Mouse (Mus musculus): ENCODE measurements around the gene Gm16253. TPM values are rescaled to one million over a fixed set of nuclear protein-coding genes. Genes with fewer than 3 reads are reported as not detected.

The Gm16253 gene
- polyA plus RNA-seq, 1 experiment from 2014 or later = 0.68 TPM

DNA sequence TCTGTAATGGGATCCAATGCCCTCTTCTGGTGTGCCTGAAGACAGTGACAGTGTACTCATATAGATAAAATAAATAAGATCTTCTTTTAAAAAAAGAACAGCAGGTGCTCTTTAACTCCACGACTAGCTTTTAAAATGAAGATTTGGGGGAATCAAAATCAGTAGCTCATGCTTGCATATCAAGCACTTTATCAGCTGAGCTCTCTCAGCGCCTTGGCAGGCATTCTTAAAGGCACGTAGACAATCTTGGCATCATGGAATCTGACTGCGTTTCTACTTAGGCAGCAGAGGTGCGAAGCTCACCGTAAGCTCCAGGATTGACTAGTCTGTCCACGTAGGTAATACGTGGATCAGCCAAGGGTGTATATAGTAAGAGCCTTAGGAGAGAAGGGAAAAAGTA is 34.2 kb upstream of the Gm16253 start:
- no peak overlapping the region for H3K27ac ChIP-seq (replicated peaks in 1 of 2; ENCODE audit: control insufficient read depth in 1 of 2, insufficient read depth in 1 of 2, low read depth in 2 of 2, low read length in 2 of 2)
- 66% methylated on average over 8 of the region's 8 CpGs for WGBS
- ATAC-seq (ENCODE audit: insufficient number of reproducible peaks, insufficient read depth, low FRiP score, low read depth) = no peak
- no peak overlapping the region for H3K4me3 ChIP-seq (ENCODE audit: control insufficient read depth in 1 of 2, insufficient read depth in 1 of 2, low read depth in 1 of 2, low read length in 2 of 2)
- no peak overlapping the region for H3K4me2 ChIP-seq (ENCODE audit: low read length)
- peaks cover 0 to under 1% of the 10 kb centered on the region in 2 experiments; a peak in 1 of 4 replicates for H3K4me1 ChIP-seq (ENCODE audit: control insufficient read depth in 2 of 2, insufficient read depth in 2 of 2, low read length in 2 of 2)
- H3K9me3 ChIP-seq (ENCODE audit: control insufficient read depth, low read length) = no peaks in the 10 kb centered on the region
- H3K27me3 ChIP-seq (ENCODE audit: control insufficient read depth, insufficient read depth, low read length) = no peaks in the 10 kb centered on the region; the same call in 1 of the 2 replicates
- no peaks in the 10 kb centered on the region for H3K36me3 ChIP-seq (ENCODE audit: control insufficient read depth, insufficient read depth, low read length)
- H3K9ac ChIP-seq (ENCODE audit: low read length) = no peak overlapping the region

DNA sequence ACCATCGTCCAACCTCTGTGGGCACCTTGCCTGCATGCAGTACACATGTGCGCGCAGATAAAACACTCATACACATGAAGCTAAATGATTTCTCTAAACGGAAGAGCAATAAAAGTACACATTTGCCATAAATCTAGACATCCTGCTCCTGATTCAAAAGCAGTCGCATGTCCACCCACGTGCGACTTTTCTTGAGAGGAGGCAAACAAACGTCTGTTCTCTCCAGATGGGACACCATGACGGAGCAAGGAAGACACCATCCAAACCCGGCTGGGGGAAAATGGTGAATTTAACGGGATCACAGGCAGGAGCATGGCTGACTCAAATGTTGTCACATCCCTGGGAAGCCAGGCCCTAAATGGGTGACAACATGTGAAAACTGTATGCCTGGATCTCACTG is 33.4 kb upstream of the Gm16253 start:
- Histone ChIP-seq H3K9ac (ENCODE audit: low read length) (no peak overlapping the region), H3K36me3 (ENCODE audit: control insufficient read depth, insufficient read depth, low read length) (no peaks in the 10 kb centered on the region), H3K4me3 (ENCODE audit: control insufficient read depth in 1 of 2, insufficient read depth in 1 of 2, low read depth in 1 of 2, low read length in 2 of 2) (no peak overlapping the region), H3K4me2 (ENCODE audit: low read length) (no peak overlapping the region), H3K27me3 (ENCODE audit: control insufficient read depth, insufficient read depth, low read length) (no peaks in the 10 kb centered on the region; the same call in 1 of the 2 replicates), H3K4me1 (ENCODE audit: control insufficient read depth in 2 of 2, insufficient read depth in 2 of 2, low read length in 2 of 2) (peaks cover 0 to 3% of the 10 kb centered on the region in 2 experiments; a peak in 1 of 4 replicates), H3K9me3 (ENCODE audit: control insufficient read depth, low read length) (no peaks in the 10 kb centered on the region), H3K27ac (replicated peaks in 1 of 2; ENCODE audit: control insufficient read depth in 1 of 2, insufficient read depth in 1 of 2, low read depth in 2 of 2, low read length in 2 of 2) (no peak overlapping the region)
- WGBS = 79% methylated on average over 11 of the region's 11 CpGs
- no peak for ATAC-seq (ENCODE audit: insufficient number of reproducible peaks, insufficient read depth, low FRiP score, low read depth)

DNA sequence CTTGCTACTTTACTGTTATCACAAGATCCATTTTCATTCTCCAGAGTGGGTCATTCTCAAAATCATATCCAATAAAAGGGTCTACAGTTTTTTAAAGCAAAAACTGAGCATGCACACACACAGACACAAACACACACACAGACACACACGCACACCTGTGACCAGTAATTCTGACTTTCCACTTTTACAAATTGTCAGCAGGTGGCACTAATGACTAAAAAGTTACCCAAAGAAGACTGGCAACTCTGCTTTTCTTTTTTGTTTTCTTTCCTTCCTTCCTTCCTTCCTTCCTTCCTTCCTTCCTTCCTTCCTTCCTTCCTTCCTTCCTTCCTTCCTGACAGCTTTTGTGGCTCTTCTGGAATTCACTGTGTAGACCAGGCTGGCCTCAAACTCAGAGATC is 31.2 kb upstream of the Gm16253 start:
- Histone ChIP-seq H3K9me3 (ENCODE audit: control insufficient read depth, low read length) (no peaks in the 10 kb centered on the region), H3K27me3 (ENCODE audit: control insufficient read depth, insufficient read depth, low read length) (no peaks in the 10 kb centered on the region; the same call in 1 of the 2 replicates), H3K4me2 (ENCODE audit: low read length) (no peak overlapping the region), H3K9ac (ENCODE audit: low read length) (no peak overlapping the region), H3K36me3 (ENCODE audit: control insufficient read depth, insufficient read depth, low read length) (no peaks in the 10 kb centered on the region), H3K4me1 (ENCODE audit: control insufficient read depth in 2 of 2, insufficient read depth in 2 of 2, low read length in 2 of 2) (peaks cover 7 to 13% of the 10 kb centered on the region in 2 experiments), H3K27ac (replicated peaks in 1 of 2; ENCODE audit: control insufficient read depth in 1 of 2, insufficient read depth in 1 of 2, low read depth in 2 of 2, low read length in 2 of 2) (no peak overlapping the region), H3K4me3 (ENCODE audit: control insufficient read depth in 1 of 2, insufficient read depth in 1 of 2, low read depth in 1 of 2, low read length in 2 of 2) (no peak overlapping the region)
- 42% methylated on average over 1 of the region's 1 CpGs for WGBS
- ATAC-seq (ENCODE audit: insufficient number of reproducible peaks, insufficient read depth, low FRiP score, low read depth) = no peak

DNA sequence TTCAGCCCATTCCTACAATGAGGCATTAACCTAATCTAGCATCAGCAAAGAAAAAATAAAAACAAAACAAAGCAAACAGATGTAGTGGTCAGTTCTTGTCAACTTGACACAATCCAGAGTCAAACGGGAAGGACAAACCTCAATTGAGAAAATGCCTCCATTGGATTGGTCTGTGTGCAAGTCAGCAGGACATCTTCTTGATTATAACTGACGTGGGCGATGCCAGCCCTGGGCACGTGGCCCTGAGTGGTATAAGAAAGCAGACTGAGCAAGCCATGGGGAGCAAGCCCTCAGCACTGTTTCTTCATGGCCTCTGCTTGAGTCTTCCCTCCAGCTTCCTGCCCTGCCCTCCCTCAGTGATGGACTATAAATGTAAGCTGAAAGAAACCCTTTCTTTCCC is 29.9 kb upstream of the Gm16253 start:
- Histone ChIP-seq H3K9ac (ENCODE audit: low read length) (no peak overlapping the region), H3K4me1 (ENCODE audit: control insufficient read depth in 2 of 2, insufficient read depth in 2 of 2, low read length in 2 of 2) (peaks cover 7 to 24% of the 10 kb centered on the region in 2 experiments), H3K9me3 (ENCODE audit: control insufficient read depth, low read length) (no peaks in the 10 kb centered on the region), H3K36me3 (ENCODE audit: control insufficient read depth, insufficient read depth, low read length) (no peaks in the 10 kb centered on the region), H3K4me2 (ENCODE audit: low read length) (peak overlapping the region; percentile 31; the same call in 1 of the 2 replicates), H3K27me3 (ENCODE audit: control insufficient read depth, insufficient read depth, low read length) (no peaks in the 10 kb centered on the region; the same call in 1 of the 2 replicates), H3K4me3 (ENCODE audit: control insufficient read depth in 1 of 2, insufficient read depth in 1 of 2, low read depth in 1 of 2, low read length in 2 of 2) (no peak overlapping the region), H3K27ac (replicated peaks in 1 of 2; ENCODE audit: control insufficient read depth in 1 of 2, insufficient read depth in 1 of 2, low read depth in 2 of 2, low read length in 2 of 2) (no peak overlapping the region)
- ATAC-seq (ENCODE audit: insufficient number of reproducible peaks, insufficient read depth, low FRiP score, low read depth) = no peak
- WGBS = 32% methylated on average over 4 of the region's 4 CpGs

DNA sequence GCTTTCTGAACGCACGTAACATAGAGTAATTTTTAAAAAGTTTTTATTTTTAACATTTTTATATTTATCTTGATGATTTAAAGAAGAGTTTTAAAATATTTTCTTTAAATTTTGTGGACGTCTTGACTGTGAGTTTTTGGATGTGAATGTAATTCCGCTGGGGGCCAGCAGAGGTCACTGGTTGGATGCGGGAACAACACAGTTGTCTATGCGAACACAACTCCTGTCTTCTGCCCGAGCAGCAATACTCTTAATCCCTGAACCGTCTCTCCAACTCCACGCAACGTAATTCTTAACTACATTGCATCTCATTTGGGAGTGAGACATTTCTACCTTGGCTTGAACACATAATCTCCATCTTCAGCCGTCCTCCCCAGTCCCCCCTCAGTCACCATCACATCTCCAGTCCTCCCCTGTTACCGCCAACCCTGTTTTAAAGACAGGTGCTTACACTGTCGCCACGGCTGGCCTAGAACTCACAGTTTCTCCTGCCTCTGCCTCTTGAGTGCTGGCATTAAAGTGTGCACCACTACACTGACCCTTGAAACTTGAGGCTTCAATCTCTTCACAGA is 29.3 kb upstream of the Gm16253 start:
- 9% methylated on average over 14 of the region's 14 CpGs for WGBS

DNA sequence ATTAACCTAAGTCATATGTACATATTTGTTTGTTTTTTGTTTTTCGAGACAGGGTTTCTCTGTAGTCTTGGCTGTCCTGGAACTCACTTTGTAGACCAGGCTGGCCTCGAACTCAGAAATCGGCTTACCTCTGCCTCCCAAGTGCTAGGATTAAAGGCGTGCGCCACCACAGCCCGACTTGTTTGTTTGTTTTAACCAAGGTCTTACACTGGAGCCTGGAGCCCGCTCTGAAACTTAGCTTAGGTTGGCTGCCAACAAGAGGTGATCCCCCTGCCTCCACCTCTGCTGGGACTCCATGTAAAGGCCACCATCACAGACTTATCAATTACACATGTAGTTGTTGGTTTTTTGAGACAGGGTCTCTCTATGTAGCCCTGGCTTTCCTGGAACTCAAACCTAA is 28.0 kb upstream of the Gm16253 start:
- Histone ChIP-seq H3K4me1 (ENCODE audit: control insufficient read depth in 2 of 2, insufficient read depth in 2 of 2, low read length in 2 of 2) (peaks cover 7 to 26% of the 10 kb centered on the region in 2 experiments), H3K4me2 (ENCODE audit: low read length) (peak overlapping the region; percentile 27; the same call in 1 of the 2 replicates), H3K36me3 (ENCODE audit: control insufficient read depth, insufficient read depth, low read length) (no peaks in the 10 kb centered on the region), H3K4me3 (ENCODE audit: control insufficient read depth in 1 of 2, insufficient read depth in 1 of 2, low read depth in 1 of 2, low read length in 2 of 2) (no peak overlapping the region), H3K27me3 (ENCODE audit: control insufficient read depth, insufficient read depth, low read length) (no peaks in the 10 kb centered on the region), H3K27ac (replicated peaks in 1 of 2; ENCODE audit: control insufficient read depth in 1 of 2, insufficient read depth in 1 of 2, low read depth in 2 of 2, low read length in 2 of 2) (peak overlapping the region; percentile 25 to 59; a peak in 2 of 4 replicates), H3K9ac (ENCODE audit: low read length) (no peak overlapping the region), H3K9me3 (ENCODE audit: control insufficient read depth, low read length) (no peaks in the 10 kb centered on the region)
- 75% methylated on average over 7 of the region's 7 CpGs for WGBS
- ATAC-seq (ENCODE audit: insufficient number of reproducible peaks, insufficient read depth, low FRiP score, low read depth) = no peak

More for the DNA sequence above, 29.3 kb upstream of the Gm16253 start:
- Histone ChIP-seq H3K9me3 (ENCODE audit: control insufficient read depth, low read length) (no peaks in the 10 kb centered on the region), H3K4me1 (ENCODE audit: control insufficient read depth in 2 of 2, insufficient read depth in 2 of 2, low read length in 2 of 2) (peaks cover 7 to 26% of the 10 kb centered on the region in 2 experiments), H3K27ac (replicated peaks in 1 of 2; ENCODE audit: control insufficient read depth in 1 of 2, insufficient read depth in 1 of 2, low read depth in 2 of 2, low read length in 2 of 2) (no peak overlapping the region), H3K36me3 (ENCODE audit: control insufficient read depth, insufficient read depth, low read length) (no peaks in the 10 kb centered on the region), H3K4me2 (ENCODE audit: low read length) (peak overlapping the region; percentile 31), H3K4me3 (ENCODE audit: control insufficient read depth in 1 of 2, insufficient read depth in 1 of 2, low read depth in 1 of 2, low read length in 2 of 2) (no peak overlapping the region), H3K9ac (ENCODE audit: low read length) (no peak overlapping the region), H3K27me3 (ENCODE audit: control insufficient read depth, insufficient read depth, low read length) (no peaks in the 10 kb centered on the region; the same call in 1 of the 2 replicates)
- 0 out of 2 replicates have a peak, but pooled peaks have one; percentile 11 for ATAC-seq (ENCODE audit: insufficient number of reproducible peaks, insufficient read depth, low FRiP score, low read depth)

DNA sequence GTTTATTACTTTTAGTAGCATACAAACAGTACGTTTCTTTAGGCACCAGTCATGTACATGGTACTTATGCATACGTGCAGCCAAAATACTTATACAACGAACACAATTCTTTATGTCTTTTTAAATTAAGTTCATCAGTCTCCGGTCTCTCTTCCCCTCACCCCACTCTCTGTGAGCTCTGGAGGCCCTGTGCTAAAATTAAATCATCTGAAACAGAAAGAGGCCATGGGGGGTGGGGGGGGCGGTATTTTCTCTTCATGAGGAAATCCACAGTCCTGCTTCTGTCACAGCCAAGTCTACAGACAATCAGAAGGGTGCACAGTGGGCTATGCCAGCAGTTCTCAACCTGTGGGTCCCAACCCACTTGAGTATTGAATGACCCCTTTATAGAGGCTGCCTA is 27.4 kb upstream of the Gm16253 start:
- Histone ChIP-seq H3K27ac (replicated peaks in 1 of 2; ENCODE audit: control insufficient read depth in 1 of 2, insufficient read depth in 1 of 2, low read depth in 2 of 2, low read length in 2 of 2) (peak overlapping the region; percentile 25 to 59; a peak in 3 of 4 replicates), H3K27me3 (ENCODE audit: control insufficient read depth, insufficient read depth, low read length) (no peaks in the 10 kb centered on the region), H3K9ac (ENCODE audit: low read length) (0 out of 2 replicates have a peak overlapping the region, but pooled peaks have one; percentile 25), H3K9me3 (ENCODE audit: control insufficient read depth, low read length) (no peaks in the 10 kb centered on the region), H3K4me1 (ENCODE audit: control insufficient read depth in 2 of 2, insufficient read depth in 2 of 2, low read length in 2 of 2) (peaks cover 7 to 26% of the 10 kb centered on the region in 2 experiments), H3K36me3 (ENCODE audit: control insufficient read depth, insufficient read depth, low read length) (no peaks in the 10 kb centered on the region), H3K4me3 (ENCODE audit: control insufficient read depth in 1 of 2, insufficient read depth in 1 of 2, low read depth in 1 of 2, low read length in 2 of 2) (no peak overlapping the region), H3K4me2 (ENCODE audit: low read length) (peak overlapping the region; percentile 27)
- 57% methylated on average over 5 of the region's 5 CpGs for WGBS
- ATAC-seq (ENCODE audit: insufficient number of reproducible peaks, insufficient read depth, low FRiP score, low read depth) = no peak
